Mouse (Mus musculus): Measurements from ENCODE around the gene Prkaa1. TPM values are rescaled to one million over a fixed set of nuclear protein-coding genes. Genes with fewer than 3 reads are reported as not detected.

Gene Prkaa1
- total RNA-seq (2023): 23.9 and 25.2 TPM in 2 replicates

GRCm38 (mm10) chr15:5143361-5144020 is at the start of gene Prkaa1:
Prkaa1 (plus strand) TSS chr15:5143861.

GRCm38 (mm10) chr15:5107686-5108654 is 35.7 kb upstream of the Prkaa1 start, which contains the start of gene Card6:
Card6 (minus strand) TSS chr15:5108539.

GRCm38 (mm10) chr15:5116270-5117030 is 27.2 kb upstream of the Prkaa1 start, which contains the start of gene Rpl37:
Rpl37 (plus strand) TSS chr15:5116645.

GRCm38 (mm10) chr15:5185366-5186292 is 42.0 kb downstream of the Prkaa1 start, which contains the start of gene Ttc33:
Ttc33 (plus strand) TSS chr15:5185525.

Other genes starting within 250 kb of the Prkaa1 start
- not detected in 2 replicates for gene Mroh2b, start 245.1 kb upstream of the Prkaa1 start, total RNA-seq (2023)
- not detected in 2 replicates for gene C7, start 80.1 kb upstream of the Prkaa1 start, total RNA-seq (2023)
- 21.1 and 23.7 TPM in 2 replicates for gene Card6, start 35.3 kb upstream of the Prkaa1 start, total RNA-seq (2023)
- gene Rpl37, start 27.2 kb upstream of the Prkaa1 start, total RNA-seq (2023): 242 and 287 TPM in 2 replicates
- gene Ttc33, start 41.7 kb downstream of the Prkaa1 start, total RNA-seq (2023): 14.1 and 16.5 TPM in 2 replicates
- gene Ptger4, start 100.3 kb downstream of the Prkaa1 start, total RNA-seq (2023): 16.6 and 20.9 TPM in 2 replicates

Data from neutrophil, adult 65 days (primary cell).